21 mouse cellular contexts compared by ENCODE assay signal in the genomic region with DNA sequence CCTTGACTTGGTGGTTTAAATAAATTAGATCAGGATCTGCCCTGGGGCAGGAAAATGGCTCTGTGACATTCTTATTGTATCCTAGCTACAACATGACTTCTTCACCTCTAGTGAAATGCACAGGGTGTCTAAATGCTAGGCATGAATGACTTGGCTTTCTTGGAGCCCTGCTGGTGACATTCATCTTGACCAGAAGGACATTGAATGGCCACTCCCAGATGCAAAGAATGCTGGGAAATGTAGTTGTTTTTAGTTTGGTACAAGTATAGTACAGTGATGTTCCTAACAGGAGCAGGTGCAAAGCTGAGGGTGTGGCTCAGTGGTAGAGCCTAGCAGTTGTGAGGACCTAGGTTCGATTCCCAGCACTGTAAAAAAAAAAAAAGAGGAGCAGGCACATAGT. TPM values are rescaled to one million over a fixed set of nuclear protein-coding genes. Genes with fewer than 3 reads are reported as not detected.
"Had no signal": no experiment of that assay in that cellular context is flagged by ENCODE, and none has a peak within 500 bp of the region (broad histone marks: within the 10 kb centered on the region; RNA-seq: fewer than 3 reads in every experiment).

No protein-coding gene starts in this region.

- H3K4me3 ChIP-seq: liver, embryonic 15.5 days; lung, embryonic 15.5 days; midbrain, embryonic 10.5 days; midbrain, embryonic 13.5 days; midbrain, embryonic 15.5 days; myocyte; neural tube, embryonic 13.5 days; neural tube, embryonic 15.5 days had no signal

- DNase-seq: liver, postnatal 0 days; lung, adult 2 months; lung, postnatal 4 days; retina, postnatal 1 day; right cerebral cortex, adult 18-20 months; right cerebral cortex, postnatal 25 days; right cerebral cortex, postnatal 4 days; spleen, adult 18-20 months; thymus, adult 18-20 months; thymus, postnatal 14 days; thymus, postnatal 36 days had no signal

- H3K27ac ChIP-seq: liver, embryonic 15.5 days; lung, embryonic 15.5 days; midbrain, embryonic 10.5 days; midbrain, embryonic 13.5 days; midbrain, embryonic 15.5 days; neural tube, embryonic 13.5 days; neural tube, embryonic 15.5 days had no signal

- H3K27me3 ChIP-seq: midbrain, embryonic 13.5 days; midbrain, embryonic 15.5 days; neural tube, embryonic 13.5 days; neural tube, embryonic 15.5 days had no signal

- H3K9me3 ChIP-seq: liver, embryonic 15.5 days; lung, embryonic 15.5 days; midbrain, embryonic 10.5 days; midbrain, embryonic 13.5 days; midbrain, embryonic 15.5 days; neural tube, embryonic 13.5 days; neural tube, embryonic 15.5 days had no signal

- H3K4me1 ChIP-seq: liver, embryonic 15.5 days; lung, embryonic 15.5 days; midbrain, embryonic 10.5 days had no signal

- ATAC-seq: liver, postnatal 0 days; lung, postnatal 0 days; midbrain, embryonic 13.5 days; midbrain, embryonic 15.5 days had no signal

- H3K4me2 ChIP-seq: liver, embryonic 15.5 days; lung, embryonic 15.5 days; midbrain, embryonic 13.5 days; midbrain, embryonic 15.5 days; neural tube, embryonic 13.5 days; neural tube, embryonic 15.5 days had no signal

- H3K9ac ChIP-seq: liver, embryonic 15.5 days; liver, postnatal 0 days; lung, embryonic 15.5 days; midbrain, embryonic 13.5 days; midbrain, embryonic 15.5 days; neural tube, embryonic 13.5 days; neural tube, embryonic 15.5 days had no signal

- H3K36me3 ChIP-seq: liver, embryonic 15.5 days; lung, embryonic 15.5 days; midbrain, embryonic 10.5 days had no signal

RNA-seq across cellular contexts. Expression of gene Phactr3, which starts 30.5 kb away (rescaled TPM):
- total RNA-seq: megakaryocyte, adult 5-6 weeks had no signal
- polyA plus RNA-seq: liver, postnatal 0 days; myocyte had no signal
